Mouse (Mus musculus) CD8-positive naive resting alpha-beta T cell, adult 2 months (primary cell): ENCODE data around the gene Rbm28.
"Not testable (repeated sequence)": the region's sequence is repeated elsewhere in the genome, so short reads cannot be mapped to it uniquely, and the experiment has no call there.

Experiments used
- DNase-seq, 2 experiments: peaks; one replicate each; pipeline ENCODE4 v3.0.0; 2022; ENCODE audit warnings: low read depth in 2 of 2, low spot score in 2 of 2

The Rbm28 gene

GRCm38 (mm10) chr6:29195146-29195545 lies 30.3 kb upstream of the Rbm28 start:
- no peak for DNase-seq

GRCm38 (mm10) chr6:29193961-29194750 lies 29.4 kb upstream of the Rbm28 start:
- DNase-seq, result no peak

- DNase-seq, result no peak
Measured at GRCm38 (mm10) chr6:29187936-29188335, 23.1 kb upstream of the Rbm28 start.

GRCm38 (mm10) chr6:29179843-29180242 lies 15.0 kb upstream of the Rbm28 start:
- DNase-seq, result no peak

- peak in 1 of 2 experiments; percentile 7 for DNase-seq
Measured at GRCm38 (mm10) chr6:29178888-29179658, 14.3 kb upstream of the Rbm28 start, which contains the start of gene Prrt4. Gene Prrt4, minus strand, starts transcription at chr6:29179584.

GRCm38 (mm10) chr6:29177901-29178879 lies 13.4 kb upstream of the Rbm28 start:
- DNase-seq, result no peak

- no peak for DNase-seq
Measured at GRCm38 (mm10) chr6:29175113-29175512, 10.3 kb upstream of the Rbm28 start.

GRCm38 (mm10) chr6:29174368-29174767 lies 9.6 kb upstream of the Rbm28 start:
- no peak for DNase-seq

GRCm38 (mm10) chr6:29170952-29171388 lies 6.2 kb upstream of the Rbm28 start:
- DNase-seq, result peak; percentile 55 to 71

GRCm38 (mm10) chr6:29170063-29170921 lies 5.5 kb upstream of the Rbm28 start:
- DNase-seq, result peak; percentile 69 to 72

- DNase-seq, result no peak
Measured at GRCm38 (mm10) chr6:29169675-29170062, 4.9 kb upstream of the Rbm28 start.

GRCm38 (mm10) chr6:29168871-29169270 lies 4.1 kb upstream of the Rbm28 start:
- no peak for DNase-seq

GRCm38 (mm10) chr6:29166196-29166595 lies 1.4 kb upstream of the Rbm28 start:
- DNase-seq, result peak; percentile 29 to 54

GRCm38 (mm10) chr6:29161291-29161690 lies 3.5 kb downstream of the Rbm28 start:
- DNase-seq, result not testable (repeated sequence)

GRCm38 (mm10) chr6:29160786-29161185 lies 4.0 kb downstream of the Rbm28 start:
- no peak for DNase-seq

GRCm38 (mm10) chr6:29156326-29156725 lies 8.5 kb downstream of the Rbm28 start:
- DNase-seq, result no peak

GRCm38 (mm10) chr6:29150001-29150400 lies 14.8 kb downstream of the Rbm28 start:
- no peak for DNase-seq

GRCm38 (mm10) chr6:29147407-29148010 lies 17.3 kb downstream of the Rbm28 start:
- DNase-seq, result no peak

GRCm38 (mm10) chr6:29146641-29147040 lies 18.2 kb downstream of the Rbm28 start:
- DNase-seq, result no peak
